Mouse (Mus musculus) layer of hippocampus, adult 8-10 months (tissue): ENCODE measurements around the gene Nme7. TPM values are rescaled to one million over a fixed set of nuclear protein-coding genes. Genes with fewer than 3 reads are reported as not detected.
A peak's percentile ranks its signal among the peaks of the same experiment; 100 is the strongest.

ENCODE experiments used
- DNase-seq, 2 experiments: peaks; one replicate each; pipeline ENCODE4 v3.0.0; 2022; ENCODE audit warnings: low spot score in 2 of 2
- total RNA-seq, 4 experiments: library from RNA; stranded (reverse); gene quantifications; 2 replicates each; pipeline ENCODE4 v1.2.4; 2022

Gene Nme7
- 10 to 100 TPM; 25.4 to 31.7 (median 28.6) TPM for total RNA-seq

- no peak for DNase-seq
These were observed at the start of gene Nme7 for GRCm38 (mm10) chr1:164303821-164304220. TSS of gene Nme7 (plus strand) at chr1:164304121.

- DNase-seq: no peak
These were observed 49.1 kb upstream of the Nme7 start for GRCm38 (mm10) chr1:164254836-164255235.

DNA sequence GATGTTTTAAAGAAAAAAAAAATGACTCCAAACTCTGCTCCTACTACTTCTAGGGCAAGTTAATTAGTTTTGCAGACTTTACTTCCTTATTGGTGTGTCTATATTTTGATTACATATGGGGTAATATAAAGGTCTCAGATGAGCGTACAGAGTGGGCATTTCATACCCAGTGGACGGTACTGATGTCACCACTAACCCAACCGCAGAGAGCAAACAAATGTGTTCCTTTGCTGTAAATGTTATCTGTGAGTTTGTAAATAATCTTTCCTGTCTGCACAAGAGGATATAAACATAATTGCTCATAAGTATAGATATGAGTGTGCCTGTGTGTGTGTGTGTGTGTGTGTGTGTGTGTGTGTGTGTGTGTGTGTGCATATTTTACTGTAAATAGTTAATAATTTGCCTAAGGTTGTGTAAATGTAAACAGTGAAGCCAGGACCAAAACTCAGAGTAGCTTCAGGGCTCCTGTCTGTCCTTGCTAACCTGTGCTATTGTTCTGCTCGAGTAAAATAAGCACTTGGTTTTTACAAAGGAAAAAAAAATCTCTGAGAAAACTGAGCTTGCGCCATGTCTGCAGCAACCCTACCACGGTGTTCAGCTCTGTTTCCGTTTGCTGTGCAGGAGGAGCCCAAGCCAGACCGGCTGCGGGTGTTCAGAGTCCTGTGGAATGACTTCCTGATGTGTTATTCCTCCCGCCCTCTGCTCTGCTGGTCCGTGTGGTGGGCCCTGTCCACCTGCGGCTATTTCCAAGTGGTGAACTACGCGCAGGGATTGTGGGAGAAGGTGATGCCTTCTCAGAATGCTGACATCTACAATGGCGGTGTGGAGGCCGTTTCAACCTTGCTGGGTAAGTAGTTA, 43.5 kb upstream of the Nme7 start:
- no peak for DNase-seq

GRCm38 (mm10) chr1:164261553-164261952, 42.4 kb upstream of the Nme7 start:
- DNase-seq: peak; percentile 53 to 66

DNA sequence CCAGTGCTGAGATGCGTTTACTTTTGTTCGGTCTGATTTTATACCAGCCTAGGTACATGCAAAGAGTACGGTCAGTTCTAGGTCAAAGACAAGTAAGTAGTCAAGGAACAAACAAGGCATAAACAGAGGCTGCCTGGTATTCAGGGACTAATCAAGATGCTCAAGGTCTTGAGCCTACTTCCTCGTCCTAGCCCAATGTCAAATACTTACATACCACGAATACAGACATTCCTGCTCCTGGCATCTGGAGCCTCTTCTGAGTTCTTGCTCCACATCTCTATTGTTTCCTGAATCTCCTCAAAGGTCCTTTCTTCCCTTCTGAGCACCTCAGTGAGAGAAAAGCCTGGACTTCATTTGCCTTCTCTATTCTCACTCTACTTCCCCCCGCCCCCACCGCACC, 33.0 kb upstream of the Nme7 start:
- DNase-seq: no peak

- no peak for DNase-seq
These were observed 30.3 kb upstream of the Nme7 start for GRCm38 (mm10) chr1:164273659-164274058.

- DNase-seq: peak; percentile 93 to 95
These were observed 28.4 kb upstream of the Nme7 start, which contains the start of gene Ccdc181 for GRCm38 (mm10) chr1:164275455-164275954. TSS of gene Ccdc181 (plus strand) at chr1:164275585.

DNA sequence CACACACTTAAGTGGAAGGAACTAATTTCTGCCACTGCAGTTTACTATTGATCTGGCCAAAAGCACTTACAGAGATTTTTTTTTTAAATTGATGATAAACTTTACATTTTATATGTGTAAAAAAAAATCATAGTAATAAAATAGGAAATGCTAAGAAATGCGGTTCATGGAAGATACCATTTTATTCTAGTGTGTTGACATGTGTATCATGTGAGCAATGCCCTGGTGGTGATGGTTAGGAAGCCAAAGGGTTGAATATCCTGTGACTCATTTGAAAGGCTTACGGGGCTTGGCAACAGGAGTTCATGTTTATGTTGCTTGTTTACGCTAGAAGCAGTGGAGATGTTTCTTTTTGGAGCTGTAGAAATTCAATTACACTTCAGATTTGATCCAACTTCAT, 27.4 kb upstream of the Nme7 start:
- no peak for DNase-seq

DNA sequence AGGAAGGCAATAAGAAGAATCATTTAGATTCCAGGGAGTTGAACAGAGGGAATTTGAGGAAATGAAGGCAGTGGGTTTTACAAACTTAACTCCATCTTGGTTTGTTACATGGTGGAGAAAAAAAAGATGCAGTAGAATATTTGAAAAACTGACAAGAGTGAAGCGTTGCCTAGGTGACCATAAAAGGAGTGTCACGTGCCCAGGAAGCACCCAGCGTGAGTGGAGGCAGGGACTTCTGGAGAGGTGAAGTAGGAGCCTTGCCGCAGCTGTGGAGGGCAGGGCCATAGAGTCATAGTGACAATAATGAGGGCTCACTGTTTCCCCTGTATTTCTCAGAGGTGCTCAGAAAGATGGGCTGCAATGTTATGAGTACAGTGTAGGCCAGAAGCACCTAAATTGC, 24.6 kb upstream of the Nme7 start:
- DNase-seq: no peak

- DNase-seq: no peak
These were observed 19.9 kb upstream of the Nme7 start for GRCm38 (mm10) chr1:164284007-164284406.

DNA sequence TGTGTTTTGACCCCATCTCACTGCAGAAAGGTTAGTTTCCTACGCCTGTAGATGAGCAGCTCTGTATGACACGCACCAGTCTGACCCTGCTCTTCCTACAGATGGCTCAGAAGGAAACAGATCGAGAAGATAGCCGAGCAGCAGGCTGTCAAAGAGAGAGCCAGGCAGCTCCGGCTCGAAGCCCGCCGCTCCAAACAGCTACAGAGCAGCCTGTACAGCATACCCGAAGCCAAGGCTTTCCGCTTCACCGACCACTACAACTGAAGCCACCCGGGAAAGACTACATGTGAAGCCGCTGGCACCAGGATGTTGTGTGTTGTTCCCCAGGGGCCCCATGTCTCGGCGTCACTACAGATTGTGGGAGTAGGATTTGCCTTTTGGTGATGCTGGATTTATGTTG, 16.5 kb upstream of the Nme7 start:
- DNase-seq: no peak

GRCm38 (mm10) chr1:164292040-164292439, 11.9 kb upstream of the Nme7 start:
- DNase-seq: no peak

GRCm38 (mm10) chr1:164294071-164294470, 9.8 kb upstream of the Nme7 start:
- DNase-seq: no peak

GRCm38 (mm10) chr1:164296473-164296872, 7.4 kb upstream of the Nme7 start:
- no peak for DNase-seq

GRCm38 (mm10) chr1:164301949-164302348, 2.0 kb upstream of the Nme7 start:
- DNase-seq: no peak

DNA sequence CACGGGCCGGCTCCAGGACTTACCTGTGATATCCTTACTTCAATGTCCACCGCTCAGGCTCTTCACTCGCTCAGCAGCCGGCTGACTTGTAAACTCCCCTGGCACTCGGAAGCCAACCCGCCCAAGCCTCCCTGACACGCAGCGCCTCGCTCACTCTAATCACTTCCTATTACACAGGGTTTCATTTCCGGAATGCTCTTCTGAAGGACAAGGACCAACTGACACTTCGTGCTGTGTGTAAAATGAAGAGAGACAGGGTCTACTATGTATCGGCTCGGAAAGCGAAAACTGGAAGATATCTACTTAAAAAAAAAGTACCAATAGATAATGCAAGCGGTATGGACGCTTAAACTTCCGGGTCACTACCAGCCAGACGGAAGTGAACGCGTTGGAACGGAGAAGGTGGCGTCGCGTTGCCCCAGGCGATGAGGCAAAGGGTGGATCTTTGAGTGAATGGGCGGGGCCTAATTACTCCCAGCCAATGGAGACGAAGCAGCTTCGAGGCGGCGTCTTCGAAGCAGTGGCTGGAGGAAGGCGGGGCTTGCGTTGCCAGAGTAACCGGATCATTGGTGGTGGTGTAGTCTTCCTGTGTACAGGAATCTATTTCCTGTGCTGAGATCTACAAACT, 3.3 kb downstream of the Nme7 start, which contains the start of gene Blzf1:
Gene Blzf1 (minus strand): TSS at position 366 of the 628 bp plus-strand sequence.
- DNase-seq: peak; percentile 96 to 97

DNA sequence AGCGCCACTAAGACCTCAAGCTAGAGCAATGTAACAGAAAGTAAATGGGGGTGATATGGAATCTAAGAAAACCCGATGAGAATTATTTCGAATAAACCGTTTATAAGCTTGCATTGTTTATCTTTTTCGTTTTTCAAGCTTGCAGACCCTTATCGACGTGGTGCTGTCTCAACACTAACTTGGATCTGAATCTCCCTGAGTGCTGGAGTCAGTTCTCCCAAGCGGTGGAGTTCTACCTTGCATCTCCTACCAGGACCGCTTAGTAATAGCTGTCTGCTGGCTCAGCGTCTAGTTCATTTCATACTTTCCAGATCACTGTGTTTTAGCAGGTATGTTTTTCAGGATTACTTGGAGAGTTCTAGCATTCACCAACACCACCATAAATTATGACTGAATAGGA, 4.0 kb downstream of the Nme7 start:
- DNase-seq: no peak

GRCm38 (mm10) chr1:164314085-164314484, 10.2 kb downstream of the Nme7 start:
- no peak for DNase-seq

DNA sequence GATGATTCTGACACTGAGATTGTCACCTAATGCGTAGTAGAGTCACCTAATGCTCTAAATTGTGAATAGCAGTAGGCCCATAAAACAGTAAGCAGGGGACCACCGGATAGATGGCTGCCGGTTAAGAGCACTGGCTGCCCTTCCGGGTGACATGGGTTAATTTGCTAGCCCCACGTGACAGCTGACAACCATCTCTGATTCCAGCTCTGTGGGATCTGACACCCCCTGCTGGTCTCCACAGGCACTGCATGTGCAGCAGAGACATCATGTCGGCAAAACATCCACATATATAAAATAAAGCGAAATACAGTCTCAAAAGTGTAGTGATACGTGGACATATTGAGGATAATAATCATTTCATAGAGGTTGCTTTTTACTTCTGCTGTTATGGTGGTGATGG, 11.3 kb downstream of the Nme7 start:
- DNase-seq: no peak

DNA sequence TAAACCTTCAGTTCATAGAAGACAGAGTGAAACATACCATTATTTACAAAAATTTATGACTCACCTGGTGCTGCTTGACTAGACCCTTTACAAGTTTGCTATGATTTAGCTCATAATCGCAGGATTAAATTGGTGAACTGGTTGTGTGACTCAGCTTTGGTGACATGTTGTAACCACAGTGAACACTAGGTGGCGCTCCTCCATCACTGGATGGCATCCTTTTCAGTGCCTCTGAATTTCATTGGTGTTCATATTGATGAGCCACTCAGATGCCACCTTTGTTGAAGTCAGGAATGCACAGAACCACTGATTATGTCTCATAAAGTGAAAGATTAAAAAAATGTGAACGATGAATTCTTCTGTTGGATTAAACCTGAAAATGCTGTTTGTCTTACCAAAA, 12.8 kb downstream of the Nme7 start:
- DNase-seq: peak; percentile 54 to 87

GRCm38 (mm10) chr1:164317261-164317660, 13.3 kb downstream of the Nme7 start:
- no peak for DNase-seq

- no peak for DNase-seq
These were observed 14.6 kb downstream of the Nme7 start for GRCm38 (mm10) chr1:164318474-164318873.
